Mouse (Mus musculus): ENCODE measurements at regions not wholly inside any gene's neighbourhood (a gene's known extent, or its start where the extent isn't known, plus 50 kb on each side); places are given as distances from the start of the nearest gene placed in this dataset.

- Histone ChIP-seq H3K27ac (ENCODE audit: low read depth, low read length) (no peak overlapping the region), H3K4me1 (ENCODE audit: control insufficient read depth, insufficient read depth, low read length) (no peaks in the 10 kb centered on the region), H3K9ac (ENCODE audit: low read depth, low read length) (no peak overlapping the region), H3K27me3 (ENCODE audit: control insufficient read depth, insufficient read depth, low read length) (no peaks in the 10 kb centered on the region), H3K4me2 (peak overlapping the region; percentile 39; the same call in 1 of the 2 replicates), H3K9me3 (replicated peaks; ENCODE audit: control insufficient read depth, low read length) (no peaks in the 10 kb centered on the region), H3K4me3 (ENCODE audit: low read depth, low read length) (no peak overlapping the region), H3K36me3 (ENCODE audit: control insufficient read depth, insufficient read depth, low read length) (no peaks in the 10 kb centered on the region)
- no peak for ATAC-seq (replicated peaks; ENCODE audit: insufficient number of reproducible peaks, low FRiP score, low TSS enrichment)
- 56% methylated on average over 18 of the region's 18 CpGs for WGBS (ENCODE audit: insufficient replicate concordance)
Measured at GRCm38 (mm10) chr15:51671667-51672372, 2212.9 kb upstream of the Gm7489 start.

GRCm38 (mm10) chr15:51673483-51673882 is 2211.2 kb upstream of the Gm7489 start:
- H3K9ac ChIP-seq (ENCODE audit: low read depth, low read length), result no peak overlapping the region
- H3K4me2 ChIP-seq, result no peak overlapping the region
- H3K27ac ChIP-seq (ENCODE audit: low read depth, low read length), result no peak overlapping the region
- H3K36me3 ChIP-seq (ENCODE audit: control insufficient read depth, insufficient read depth, low read length), result no peaks in the 10 kb centered on the region
- ATAC-seq (replicated peaks; ENCODE audit: insufficient number of reproducible peaks, low FRiP score, low TSS enrichment), result no peak
- H3K9me3 ChIP-seq (replicated peaks; ENCODE audit: control insufficient read depth, low read length), result no peaks in the 10 kb centered on the region
- H3K4me1 ChIP-seq (ENCODE audit: control insufficient read depth, insufficient read depth, low read length), result no peaks in the 10 kb centered on the region
- H3K4me3 ChIP-seq (ENCODE audit: low read depth, low read length), result no peak overlapping the region
- H3K27me3 ChIP-seq (ENCODE audit: control insufficient read depth, insufficient read depth, low read length), result no peaks in the 10 kb centered on the region
- WGBS (ENCODE audit: insufficient replicate concordance), result 59% methylated on average over 1 of the region's 1 CpGs

- Histone ChIP-seq H3K4me3 (ENCODE audit: low read depth, low read length) (no peak overlapping the region), H3K9me3 (replicated peaks; ENCODE audit: control insufficient read depth, low read length) (no peaks in the 10 kb centered on the region), H3K4me1 (ENCODE audit: control insufficient read depth, insufficient read depth, low read length) (no peaks in the 10 kb centered on the region), H3K27me3 (ENCODE audit: control insufficient read depth, insufficient read depth, low read length) (no peaks in the 10 kb centered on the region), H3K27ac (ENCODE audit: low read depth, low read length) (no peak overlapping the region), H3K9ac (ENCODE audit: low read depth, low read length) (no peak overlapping the region), H3K4me2 (no peak overlapping the region), H3K36me3 (ENCODE audit: control insufficient read depth, insufficient read depth, low read length) (no peaks in the 10 kb centered on the region)
- no peak for ATAC-seq (replicated peaks; ENCODE audit: insufficient number of reproducible peaks, low FRiP score, low TSS enrichment)
- WGBS (ENCODE audit: insufficient replicate concordance), result 79% methylated on average over 4 of the region's 4 CpGs
Measured at GRCm38 (mm10) chr15:51675291-51675690, 2209.4 kb upstream of the Gm7489 start.

GRCm38 (mm10) chr15:51676694-51677093 is 2208.0 kb upstream of the Gm7489 start:
- Histone ChIP-seq H3K9ac (ENCODE audit: low read depth, low read length) (no peak overlapping the region), H3K4me2 (no peak overlapping the region), H3K4me3 (ENCODE audit: low read depth, low read length) (no peak overlapping the region), H3K27me3 (ENCODE audit: control insufficient read depth, insufficient read depth, low read length) (no peaks in the 10 kb centered on the region), H3K4me1 (ENCODE audit: control insufficient read depth, insufficient read depth, low read length) (no peaks in the 10 kb centered on the region), H3K27ac (ENCODE audit: low read depth, low read length) (no peak overlapping the region), H3K36me3 (ENCODE audit: control insufficient read depth, insufficient read depth, low read length) (no peaks in the 10 kb centered on the region), H3K9me3 (replicated peaks; ENCODE audit: control insufficient read depth, low read length) (no peaks in the 10 kb centered on the region)
- 80% methylated on average over 3 of the region's 3 CpGs for WGBS (ENCODE audit: insufficient replicate concordance)
- no peak for ATAC-seq (replicated peaks; ENCODE audit: insufficient number of reproducible peaks, low FRiP score, low TSS enrichment)

GRCm38 (mm10) chr15:51677266-51677665 is 2207.4 kb upstream of the Gm7489 start:
- no peak overlapping the region for H3K9ac ChIP-seq (ENCODE audit: low read depth, low read length)
- H3K9me3 ChIP-seq (replicated peaks; ENCODE audit: control insufficient read depth, low read length), result no peaks in the 10 kb centered on the region
- no peak; the same call in 1 of the 2 replicates for ATAC-seq (replicated peaks; ENCODE audit: insufficient number of reproducible peaks, low FRiP score, low TSS enrichment)
- no peak overlapping the region for H3K4me2 ChIP-seq
- H3K4me3 ChIP-seq (ENCODE audit: low read depth, low read length), result no peak overlapping the region
- no peaks in the 10 kb centered on the region for H3K4me1 ChIP-seq (ENCODE audit: control insufficient read depth, insufficient read depth, low read length)
- H3K27me3 ChIP-seq (ENCODE audit: control insufficient read depth, insufficient read depth, low read length), result no peaks in the 10 kb centered on the region
- H3K27ac ChIP-seq (ENCODE audit: low read depth, low read length), result no peak overlapping the region
- WGBS (ENCODE audit: insufficient replicate concordance), result 67% methylated on average over 4 of the region's 4 CpGs
- no peaks in the 10 kb centered on the region for H3K36me3 ChIP-seq (ENCODE audit: control insufficient read depth, insufficient read depth, low read length)

GRCm38 (mm10) chr15:51679186-51679902 is 2205.4 kb upstream of the Gm7489 start:
- Histone ChIP-seq H3K36me3 (ENCODE audit: control insufficient read depth, insufficient read depth, low read length) (no peaks in the 10 kb centered on the region), H3K27me3 (ENCODE audit: control insufficient read depth, insufficient read depth, low read length) (no peaks in the 10 kb centered on the region), H3K9me3 (replicated peaks; ENCODE audit: control insufficient read depth, low read length) (no peaks in the 10 kb centered on the region), H3K4me1 (ENCODE audit: control insufficient read depth, insufficient read depth, low read length) (no peaks in the 10 kb centered on the region), H3K9ac (ENCODE audit: low read depth, low read length) (no peak overlapping the region), H3K4me2 (no peak overlapping the region), H3K4me3 (ENCODE audit: low read depth, low read length) (no peak overlapping the region), H3K27ac (ENCODE audit: low read depth, low read length) (no peak overlapping the region)
- no peak for ATAC-seq (replicated peaks; ENCODE audit: insufficient number of reproducible peaks, low FRiP score, low TSS enrichment)
- 59% methylated on average over 12 of the region's 12 CpGs for WGBS (ENCODE audit: insufficient replicate concordance)

GRCm38 (mm10) chr15:51680494-51680893 is 2204.2 kb upstream of the Gm7489 start:
- Histone ChIP-seq H3K4me3 (ENCODE audit: low read depth, low read length) (no peak overlapping the region), H3K36me3 (ENCODE audit: control insufficient read depth, insufficient read depth, low read length) (no peaks in the 10 kb centered on the region), H3K27ac (ENCODE audit: low read depth, low read length) (no peak overlapping the region), H3K9ac (ENCODE audit: low read depth, low read length) (no peak overlapping the region), H3K4me1 (ENCODE audit: control insufficient read depth, insufficient read depth, low read length) (no peaks in the 10 kb centered on the region), H3K27me3 (ENCODE audit: control insufficient read depth, insufficient read depth, low read length) (no peaks in the 10 kb centered on the region), H3K4me2 (no peak overlapping the region), H3K9me3 (replicated peaks; ENCODE audit: control insufficient read depth, low read length) (no peaks in the 10 kb centered on the region)
- no peak for ATAC-seq (replicated peaks; ENCODE audit: insufficient number of reproducible peaks, low FRiP score, low TSS enrichment)

GRCm38 (mm10) chr15:51681191-51681590 is 2203.5 kb upstream of the Gm7489 start:
- ATAC-seq (replicated peaks; ENCODE audit: insufficient number of reproducible peaks, low FRiP score, low TSS enrichment), result no peak
- WGBS (ENCODE audit: insufficient replicate concordance), result 80% methylated on average over 6 of the region's 6 CpGs
- Histone ChIP-seq H3K36me3 (ENCODE audit: control insufficient read depth, insufficient read depth, low read length) (no peaks in the 10 kb centered on the region), H3K9ac (ENCODE audit: low read depth, low read length) (no peak overlapping the region), H3K4me1 (ENCODE audit: control insufficient read depth, insufficient read depth, low read length) (no peaks in the 10 kb centered on the region), H3K27ac (ENCODE audit: low read depth, low read length) (no peak overlapping the region), H3K27me3 (ENCODE audit: control insufficient read depth, insufficient read depth, low read length) (no peaks in the 10 kb centered on the region), H3K4me3 (ENCODE audit: low read depth, low read length) (no peak overlapping the region), H3K9me3 (replicated peaks; ENCODE audit: control insufficient read depth, low read length) (no peaks in the 10 kb centered on the region), H3K4me2 (no peak overlapping the region)

GRCm38 (mm10) chr15:51682331-51682730 is 2202.4 kb upstream of the Gm7489 start:
- H3K27me3 ChIP-seq (ENCODE audit: control insufficient read depth, insufficient read depth, low read length), result no peaks in the 10 kb centered on the region
- no peak overlapping the region for H3K4me2 ChIP-seq
- no peaks in the 10 kb centered on the region for H3K4me1 ChIP-seq (ENCODE audit: control insufficient read depth, insufficient read depth, low read length)
- 47% methylated on average over 5 of the region's 5 CpGs for WGBS (ENCODE audit: insufficient replicate concordance)
- H3K9ac ChIP-seq (ENCODE audit: low read depth, low read length), result no peak overlapping the region
- no peaks in the 10 kb centered on the region for H3K9me3 ChIP-seq (replicated peaks; ENCODE audit: control insufficient read depth, low read length)
- ATAC-seq (replicated peaks; ENCODE audit: insufficient number of reproducible peaks, low FRiP score, low TSS enrichment), result no peak
- H3K4me3 ChIP-seq (ENCODE audit: low read depth, low read length), result no peak overlapping the region
- H3K27ac ChIP-seq (ENCODE audit: low read depth, low read length), result no peak overlapping the region
- no peaks in the 10 kb centered on the region for H3K36me3 ChIP-seq (ENCODE audit: control insufficient read depth, insufficient read depth, low read length)
